Mouse (Mus musculus) MEL (cell line): ENCODE results near the gene Naa35.

Experiments
- CTCF ChIP-seq, 3 experiments: IDR thresholded peaks in 2 of 3; conservative IDR thresholded peaks in 1 of 3; 2 replicates each; pipeline ENCODE4 v1.5.1; 2011 to 2012; ENCODE audit warnings: low read length in 3 of 3, low read depth in 2 of 3, mild to moderate bottlenecking in 2 of 3, improper control_type of control experiment in 1 of 3, inconsistent platforms in 1 of 3, mixed read lengths in 1 of 3, moderate library complexity in 1 of 3; ENCODE audit not compliant: control insufficient read depth in 1 of 3, insufficient read depth in 1 of 3, poor library complexity in 1 of 3, severe bottlenecking in 1 of 3
- MAZ ChIP-seq: IDR thresholded peaks from 2 replicates; pipeline ENCODE4 v1.6.1; 2012; ENCODE audit warnings: low read depth, mild to moderate bottlenecking, inconsistent platforms, low read length, improper control_type of control experiment
- NELFE ChIP-seq: IDR thresholded peaks from 2 replicates; pipeline ENCODE4 v1.6.1; 2011; ENCODE audit warnings: low read depth, low read length, improper control_type of control experiment
- USF1 ChIP-seq: IDR thresholded peaks from 2 replicates; pipeline ENCODE4 v1.6.1; 2014; ENCODE audit warnings: low read depth, mild to moderate bottlenecking, inconsistent platforms, low read length, improper control_type of control experiment, moderate library complexity
- ZC3H11A ChIP-seq: IDR thresholded peaks from 2 replicates; pipeline ENCODE4 v1.6.1; 2012; ENCODE audit warnings: low read depth, mild to moderate bottlenecking, inconsistent platforms, low read length, improper control_type of control experiment

GRCm38 (mm10) chr13:59621643-59622489 lies 36.8 kb downstream of the Naa35 start:
- TF ChIP-seq CTCF (IDR thresholded peaks at IDR 0.05 in 2 of 3, conservative IDR thresholded peaks at IDR 0.05 in 1 of 3; ENCODE audit: control insufficient read depth in 1 of 3, insufficient read depth in 1 of 3, low read depth in 2 of 3, low read length in 3 of 3, poor library complexity in 1 of 3, severe bottlenecking in 1 of 3) (no peak), MAZ (no peak), ZC3H11A (no peak), NELFE (no peak), USF1 (no peak)
